8 mouse cellular contexts compared by ENCODE assay signal in genomic region chr3:89270891-89271290, GRCm38 (mm10). TPM values are rescaled to one million over a fixed set of nuclear protein-coding genes. Genes with fewer than 3 reads are reported as not detected.
A peak's percentile ranks its signal among the peaks of the same experiment; 100 is the strongest.
DNase-seq lines count a peak whose midpoint lies in the region; ATAC-seq and TF ChIP-seq lines count a peak whose summit lies in the region.

No protein-coding gene starts in this region.

- peak overlapping the region; percentile 88; the same call in 1 of the 2 replicates for H3K27ac ChIP-seq in spleen, adult 2 months (ENCODE audit: insufficient read depth, low read length)
- peak overlapping the region; percentile 90 for H3K27ac ChIP-seq in kidney, embryonic 15.5 days
- no peak overlapping the region for H3K27ac ChIP-seq in liver, embryonic 15.5 days (replicated peaks)

- no peak overlapping the region for H3K4me3 ChIP-seq in spleen, adult 2 months (ENCODE audit: extremely low read depth, insufficient read depth, insufficient read length)
- H3K4me3 ChIP-seq in kidney, embryonic 15.5 days (replicated peaks), result peak overlapping the region; percentile 57; the same call in 1 of the 2 replicates
- no peak overlapping the region for H3K4me3 ChIP-seq in liver, embryonic 15.5 days (replicated peaks)

- H3K36me3 ChIP-seq in spleen, adult 2 months (ENCODE audit: control insufficient read depth, insufficient read depth, low read length), result no peaks in the 10 kb centered on the region; the same call in 1 of the 2 replicates
- H3K36me3 ChIP-seq in kidney, embryonic 15.5 days, result peaks cover 46% of the 10 kb centered on the region
- H3K36me3 ChIP-seq in liver, embryonic 15.5 days (replicated peaks), result no peaks in the 10 kb centered on the region

- H3K27me3 ChIP-seq in spleen, adult 2 months (ENCODE audit: control insufficient read depth, insufficient read depth, low read length), result no peaks in the 10 kb centered on the region
- no peaks in the 10 kb centered on the region for H3K27me3 ChIP-seq in kidney, embryonic 15.5 days
- H3K27me3 ChIP-seq in liver, embryonic 15.5 days, result peaks cover 18% of the 10 kb centered on the region

- ATAC-seq in kidney, embryonic 15.5 days (replicated peaks; ENCODE audit: low FRiP score), result no peak
- no peak for ATAC-seq in liver, embryonic 15.5 days (ENCODE audit: insufficient read depth)
- no peak for ATAC-seq in monocyte, adult 5-6 weeks (replicated peaks; ENCODE audit: insufficient number of reproducible peaks, low FRiP score, low TSS enrichment, poor library complexity, severe bottlenecking)

- peak overlapping the region; percentile 78 for H3K4me2 ChIP-seq in kidney, embryonic 15.5 days
- peak overlapping the region; percentile 76 for H3K4me2 ChIP-seq in liver, embryonic 15.5 days

- H3K9me3 ChIP-seq in kidney, embryonic 15.5 days (replicated peaks), result no peaks in the 10 kb centered on the region
- H3K9me3 ChIP-seq in liver, embryonic 15.5 days (replicated peaks), result no peaks in the 10 kb centered on the region

- TF ChIP-seq CTCF in spleen, adult 2 months (IDR thresholded peaks at IDR 0.05; ENCODE audit: extremely low read depth, insufficient read depth, insufficient read length, insufficient replicate concordance), result no peak

- H3K4me1 ChIP-seq in spleen, adult 2 months (ENCODE audit: control insufficient read depth, insufficient read depth, insufficient read length), result peaks cover 8% of the 10 kb centered on the region; the same call in 1 of the 2 replicates
- H3K4me1 ChIP-seq in kidney, embryonic 15.5 days, result peaks cover 43% of the 10 kb centered on the region
- peaks cover 41% of the 10 kb centered on the region for H3K4me1 ChIP-seq in liver, embryonic 15.5 days (replicated peaks)

- 79% methylated on average over 6 of the region's 6 CpGs for WGBS in spleen, adult 2 months
- 64% methylated on average over 6 of the region's 6 CpGs for WGBS in kidney, embryonic 15.5 days
- WGBS in liver, embryonic 15.5 days (ENCODE audit: insufficient replicate concordance), result 65% methylated on average over 6 of the region's 6 CpGs

- no peak for TF ChIP-seq POLR2A in spleen, adult 2 months (IDR thresholded peaks at IDR 0.05; ENCODE audit: low read depth, low read length)

- DNase-seq in spleen, adult 2 months (ENCODE audit: low read depth in 1 of 2, low spot score in 2 of 2), result no peak
- DNase-seq in spleen, postnatal 10 days (ENCODE audit: low spot score in 2 of 2), result no peak
- peak; percentile 73 for DNase-seq in cerebellum, adult 9-11 months
- DNase-seq in heart, adult 18-20 months, result peak; percentile 69 to 75
- DNase-seq in right cerebral cortex, postnatal 10 days (ENCODE audit: low spot score in 2 of 2), result peak; percentile 60 to 62

- 0 out of 2 replicates have a peak overlapping the region, but pooled peaks have one; percentile 63 for H3K9ac ChIP-seq in kidney, embryonic 15.5 days
- no peak overlapping the region for H3K9ac ChIP-seq in liver, embryonic 15.5 days

RNA-seq across cellular contexts. Expression of gene Slc50a1, which starts 0.5 kb away (rescaled TPM):
- 207 and 266 TPM in 2 replicates for polyA plus RNA-seq in spleen, adult 2 months (2012; rRNA removed)
- total RNA-seq in heart, adult 18-20 months (2021), result 10 to 100 TPM; 15.6 to 21.6 TPM
- polyA plus RNA-seq in kidney, embryonic 15.5 days (2015; fragmentation: Nextera tagmentation; extraction: Ambion mirVana), result 58.0 and 59.9 TPM in 2 replicates
- polyA plus RNA-seq in liver, embryonic 15.5 days (2015; fragmentation: Nextera tagmentation; extraction: Ambion mirVana), result 17.5 and 17.8 TPM in 2 replicates
- total RNA-seq in monocyte, adult 5-6 weeks (2017), result 58.3 to 94.6 TPM (median 67.9 TPM) in 3 replicates

RNA-seq across cellular contexts. Expression of gene Efna1, which starts 10.1 kb away (rescaled TPM):
- polyA plus RNA-seq in spleen, adult 2 months (2012; rRNA removed), result 5.3 and 5.9 TPM in 2 replicates
- 10 to 100 TPM; 22.5 to 23.8 TPM for total RNA-seq in heart, adult 18-20 months (2021)
- polyA plus RNA-seq in kidney, embryonic 15.5 days (2015; fragmentation: Nextera tagmentation; extraction: Ambion mirVana), result 66.0 and 66.6 TPM in 2 replicates
- polyA plus RNA-seq in liver, embryonic 15.5 days (2015; fragmentation: Nextera tagmentation; extraction: Ambion mirVana), result 8.9 and 11.2 TPM in 2 replicates
- 0.38 to 0.39 TPM in 2 of 3 replicates, not detected in the other for total RNA-seq in monocyte, adult 5-6 weeks (2017)

RNA-seq across cellular contexts. Expression of gene Dpm3, which starts 11.7 kb away (rescaled TPM):
- 231 and 419 TPM in 2 replicates for polyA plus RNA-seq in spleen, adult 2 months (2012; rRNA removed)
- 10 to 100 TPM; 54.1 to 54.7 TPM for total RNA-seq in heart, adult 18-20 months (2021)
- polyA plus RNA-seq in kidney, embryonic 15.5 days (2015; fragmentation: Nextera tagmentation; extraction: Ambion mirVana), result 149 and 153 TPM in 2 replicates
- 45.4 and 54.4 TPM in 2 replicates for polyA plus RNA-seq in liver, embryonic 15.5 days (2015; fragmentation: Nextera tagmentation; extraction: Ambion mirVana)
- 67.3 to 102 TPM (median 83.1 TPM) in 3 replicates for total RNA-seq in monocyte, adult 5-6 weeks (2017)

RNA-seq across cellular contexts. Expression of gene Trim46, which starts 24.8 kb away (rescaled TPM):
- polyA plus RNA-seq in spleen, adult 2 months (2012; rRNA removed), result 3.6 and 5.4 TPM in 2 replicates
- under 1 TPM; 0.37 to 0.98 TPM for total RNA-seq in heart, adult 18-20 months (2021)
- 3.4 and 5.2 TPM in 2 replicates for polyA plus RNA-seq in kidney, embryonic 15.5 days (2015; fragmentation: Nextera tagmentation; extraction: Ambion mirVana)
- polyA plus RNA-seq in liver, embryonic 15.5 days (2015; fragmentation: Nextera tagmentation; extraction: Ambion mirVana), result 0.23 and 0.31 TPM in 2 replicates
- 0.53 to 2.3 TPM in 2 of 3 replicates, not detected in the other for total RNA-seq in monocyte, adult 5-6 weeks (2017)

RNA-seq across cellular contexts. Expression of gene Krtcap2, which starts 25.1 kb away (rescaled TPM):
- polyA plus RNA-seq in spleen, adult 2 months (2012; rRNA removed), result 93.5 and 129 TPM in 2 replicates
- 10 to 100 TPM; 64.8 to 89.2 TPM for total RNA-seq in heart, adult 18-20 months (2021)
- polyA plus RNA-seq in kidney, embryonic 15.5 days (2015; fragmentation: Nextera tagmentation; extraction: Ambion mirVana), result 309 and 321 TPM in 2 replicates
- polyA plus RNA-seq in liver, embryonic 15.5 days (2015; fragmentation: Nextera tagmentation; extraction: Ambion mirVana), result 116 and 126 TPM in 2 replicates
- total RNA-seq in monocyte, adult 5-6 weeks (2017), result 53.3 to 77.9 TPM (median 61.9 TPM) in 3 replicates

Comparison
In these comparisons a context has a peak if more than half of its experiments do, and no peak if none do; other contexts are left out.
1. DNase-seq: peak in cerebellum, adult 9-11 months (single experiment), heart, adult 18-20 months (2 of 2) and right cerebral cortex, postnatal 10 days (2 of 2); none in spleen, adult 2 months (0 of 2) and spleen, postnatal 10 days (0 of 2).